Mouse (Mus musculus) hindbrain, embryonic 11.5 days (tissue): Measurements from ENCODE around the gene Olfr1512. TPM values are rescaled to one million over a fixed set of nuclear protein-coding genes. Genes with fewer than 3 reads are reported as not detected.
"Not testable (repeated sequence)": the region's sequence is repeated elsewhere in the genome, so short reads cannot be mapped to it uniquely, and the experiment has no call there.

Source experiments
- ATAC-seq: fragments of 200-750 bp; cut with Nextera tagmentation; 2 replicates; pipeline ENCODE4 v1.8.0; 2017; ENCODE audit warnings: mild to moderate bottlenecking, moderate TSS enrichment, moderate library complexity; ENCODE audit not compliant: low FRiP score
- DNase-seq: peaks from one replicate; pipeline ENCODE4 v3.0.0-alpha.2; 2015; ENCODE audit warnings: low spot score
- H3K27ac ChIP-seq: fragments of 300-500 bp; sonication (generic); 2 replicates; pipeline ENCODE4 v1.5.1; 2014; ENCODE audit warnings: mild to moderate bottlenecking, low read depth, low read length
- H3K27me3 ChIP-seq: fragments of 300-500 bp; sonication (generic); 2 replicates; pipeline ENCODE4 v1.6.1; 2014; ENCODE audit warnings: mild to moderate bottlenecking, low read length, moderate library complexity, mixed read lengths; ENCODE audit not compliant: control insufficient read depth, insufficient read depth
- H3K36me3 ChIP-seq: fragments of 300-500 bp; sonication (generic); 2 replicates; pipeline ENCODE4 v1.6.1; 2014; ENCODE audit warnings: mild to moderate bottlenecking, low read length, moderate library complexity, mixed read lengths; ENCODE audit not compliant: control insufficient read depth, insufficient read depth
- H3K4me1 ChIP-seq: fragments of 300-500 bp; sonication (generic); replicated peaks from 2 replicates; pipeline ENCODE4 v1.6.1; 2014; ENCODE audit warnings: low read length, mixed read lengths; ENCODE audit not compliant: control insufficient read depth, insufficient read depth
- H3K4me2 ChIP-seq: fragments of 300-500 bp; sonication (generic); replicated peaks from 2 replicates; pipeline ENCODE4 v1.6.1; 2014; ENCODE audit warnings: mild to moderate bottlenecking, low read depth, low read length
- H3K4me3 ChIP-seq: fragments of 300-500 bp; sonication (generic); 2 replicates; pipeline ENCODE4 v1.5.1; 2014; ENCODE audit warnings: low read depth, low read length
- H3K9ac ChIP-seq: fragments of 300-500 bp; sonication (generic); 2 replicates; pipeline ENCODE4 v1.6.1; 2014; ENCODE audit warnings: low read depth, low read length
- H3K9me3 ChIP-seq: fragments of 300-500 bp; sonication (generic); 2 replicates; pipeline ENCODE4 v1.6.1; 2016; ENCODE audit warnings: low read length; ENCODE audit not compliant: control insufficient read depth
- WGBS: fragments of 180-500 bp; shearing (Covaris S2); extraction: QIAGEN DNeasy Blood & Tissue Kit; methylation state at CpG from one replicate; pipeline ENCODE4 v1.1.7; 2014; 5-methylcytosine and 5-hydroxymethylcytosine counted together
- polyA plus RNA-seq: library from polyadenylated mRNA; unstranded; fragments of >200 nt; fragmentation: Nextera tagmentation; extraction: Ambion mirVana; gene quantifications from 2 replicates; pipeline ENCODE4 v1.2.1, GENCODE M21; 2014

Olfr1512 gene
- not detected in 2 replicates for polyA plus RNA-seq

GRCm38 (mm10) chr14:52379068-52379467 lies at the start of gene Olfr1512:
TSS of gene Olfr1512 (minus strand) at chr14:52379168.
- no peaks in the 10 kb centered on the region for H3K4me1 ChIP-seq
- ATAC-seq, result no peak

GRCm38 (mm10) chr14:52427686-52428085 lies 48.7 kb upstream of the Olfr1512 start:
- H3K27ac ChIP-seq, result no peak overlapping the region
- H3K36me3 ChIP-seq, result no peaks in the 10 kb centered on the region
- H3K4me1 ChIP-seq, result no peaks in the 10 kb centered on the region
- DNase-seq, result no peak
- ATAC-seq, result no peak
- H3K9me3 ChIP-seq, result no peaks in the 10 kb centered on the region
- no peak overlapping the region for H3K4me3 ChIP-seq
- no peaks in the 10 kb centered on the region for H3K27me3 ChIP-seq
- 90% methylated on average over 1 of the region's 1 CpGs for WGBS
- no peak overlapping the region for H3K9ac ChIP-seq
- no peak overlapping the region for H3K4me2 ChIP-seq

More at GRCm38 (mm10) chr14:52379068-52379467, at the start of gene Olfr1512:
- Histone ChIP-seq H3K4me2 (no peak within 1 kb of the TSS), H3K27me3 (no peaks in the 10 kb centered on the region), H3K9ac (no peak within 1 kb of the TSS), H3K27ac (no peak within 1 kb of the TSS), H3K9me3 (no peaks in the 10 kb centered on the region), H3K4me3 (no peak within 1 kb of the TSS), H3K36me3 (no peaks in the 10 kb centered on the region)
- WGBS, result 77% methylated on average over 2 of the region's 2 CpGs
- DNase-seq, result no peak

- Histone ChIP-seq H3K4me2 (no peak within 1 kb of the TSS), H3K4me1 (no peaks in the 10 kb centered on the region), H3K9me3 (no peaks in the 10 kb centered on the region), H3K36me3 (no peaks in the 10 kb centered on the region), H3K4me3 (no peak within 1 kb of the TSS), H3K27me3 (no peaks in the 10 kb centered on the region), H3K27ac (no peak within 1 kb of the TSS), H3K9ac (no peak within 1 kb of the TSS)
- DNase-seq (no peak), ATAC-seq (no peak)
- 91% methylated on average over 3 of the region's 3 CpGs for WGBS
Observed at GRCm38 (mm10) chr14:52414273-52414672, 35.3 kb upstream of the Olfr1512 start, which contains the start of gene Olfr1510. TSS of gene Olfr1510 (minus strand) at chr14:52414373.

GRCm38 (mm10) chr14:52410142-52410919 lies 31.4 kb upstream of the Olfr1512 start:
- H3K27me3 ChIP-seq, H3K9ac ChIP-seq, H3K9me3 ChIP-seq, ATAC-seq, H3K36me3 ChIP-seq, H3K4me2 ChIP-seq, H3K27ac ChIP-seq, DNase-seq, H3K4me3 ChIP-seq, H3K4me1 ChIP-seq: not testable (repeated sequence)
- 82% methylated on average over 7 of the region's 10 CpGs for WGBS

- Histone ChIP-seq H3K36me3 (no peaks in the 10 kb centered on the region), H3K4me3 (no peak within 1 kb of the TSS), H3K27me3 (no peaks in the 10 kb centered on the region), H3K9me3 (no peaks in the 10 kb centered on the region), H3K27ac (no peak within 1 kb of the TSS), H3K4me1 (no peaks in the 10 kb centered on the region), H3K4me2 (no peak within 1 kb of the TSS), H3K9ac (no peak within 1 kb of the TSS)
- no peak for DNase-seq
- 88% methylated on average over 4 of the region's 4 CpGs for WGBS
- no peak for ATAC-seq
Observed at GRCm38 (mm10) chr14:52397279-52397678, 18.3 kb upstream of the Olfr1512 start, which contains the start of gene Olfr1511. TSS of gene Olfr1511 (minus strand) at chr14:52397379.

- 92% methylated on average over 9 of the region's 9 CpGs for WGBS
- H3K9me3 ChIP-seq, H3K36me3 ChIP-seq, H3K27me3 ChIP-seq, H3K4me1 ChIP-seq, H3K4me2 ChIP-seq, DNase-seq, ATAC-seq, H3K9ac ChIP-seq, H3K4me3 ChIP-seq, H3K27ac ChIP-seq: not testable (repeated sequence)
Observed at GRCm38 (mm10) chr14:52390084-52390848, 11.3 kb upstream of the Olfr1512 start.

- H3K4me2 ChIP-seq, result no peak overlapping the region
- no peaks in the 10 kb centered on the region for H3K9me3 ChIP-seq
- DNase-seq (no peak), ATAC-seq (no peak)
- H3K36me3 ChIP-seq, result no peaks in the 10 kb centered on the region
- 93% methylated on average over 3 of the region's 3 CpGs for WGBS
- H3K4me3 ChIP-seq, result no peak overlapping the region
- H3K4me1 ChIP-seq, result no peaks in the 10 kb centered on the region
- H3K27ac ChIP-seq, result no peak overlapping the region
- no peak overlapping the region for H3K9ac ChIP-seq
- H3K27me3 ChIP-seq, result no peaks in the 10 kb centered on the region
Observed at GRCm38 (mm10) chr14:52368741-52369140, 10.2 kb downstream of the Olfr1512 start.

- Histone ChIP-seq H3K4me1 (no peaks in the 10 kb centered on the region), H3K36me3 (no peaks in the 10 kb centered on the region), H3K27me3 (no peaks in the 10 kb centered on the region), H3K27ac (no peak within 1 kb of the TSS), H3K4me2 (no peak within 1 kb of the TSS), H3K4me3 (no peak within 1 kb of the TSS), H3K9ac (no peak within 1 kb of the TSS), H3K9me3 (no peaks in the 10 kb centered on the region)
- WGBS, result 82% methylated on average over 4 of the region's 4 CpGs
- no peak for ATAC-seq
- DNase-seq, result no peak
Observed at GRCm38 (mm10) chr14:52356308-52356707, 22.7 kb downstream of the Olfr1512 start, which contains the start of gene Olfr1513. TSS of gene Olfr1513 (minus strand) at chr14:52356408.
